Mouse (Mus musculus) megakaryocyte, embryonic 14.5 days (primary cell): Measurements from ENCODE around the gene Zfp260. TPM values are rescaled to one million over a fixed set of nuclear protein-coding genes. Genes with fewer than 3 reads are reported as not detected.
"Not testable (repeated sequence)": the region's sequence is repeated elsewhere in the genome, so short reads cannot be mapped to it uniquely, and the experiment has no call there.

Experiments
- H3K27me3 ChIP-seq: replicated peaks from 2 replicates; pipeline ENCODE3; 2012; ENCODE audit warnings: inconsistent platforms
- H3K36me3 ChIP-seq: replicated peaks from 2 replicates; pipeline ENCODE3; 2012; ENCODE audit warnings: low read length, inconsistent platforms, mixed read lengths
- H3K4me1 ChIP-seq: 2 replicates; pipeline ENCODE4 v1.6.1; 2012; ENCODE audit warnings: inconsistent platforms
- H3K4me3 ChIP-seq: replicated peaks from 2 replicates; pipeline ENCODE3; 2012; ENCODE audit warnings: moderate library complexity, mild to moderate bottlenecking, inconsistent platforms
- H3K9me3 ChIP-seq: 2 replicates; pipeline ENCODE4 v1.6.1; 2012; ENCODE audit warnings: inconsistent platforms
- FLI1 ChIP-seq: IDR thresholded peaks from 2 replicates; pipeline ENCODE4 v1.6.1; 2012; ENCODE audit warnings: low read length, inconsistent platforms, mixed read lengths
- GATA1 ChIP-seq: IDR thresholded peaks from 3 replicates; pipeline ENCODE4 v1.6.1; 2012; ENCODE audit warnings: mixed read lengths, low read length, inconsistent platforms, borderline replicate concordance
- polyA plus RNA-seq: library from polyadenylated mRNA; stranded (reverse); fragments of >175 nt; gene quantifications from 2 replicates; pipeline ENCODE4 v1.2.3, GENCODE M21; 2012; ENCODE audit warnings: low replicate concordance; ENCODE audit not compliant: insufficient read depth

The Zfp260 gene
- polyA plus RNA-seq, 1 experiment: 0.26 TPM

DNA sequence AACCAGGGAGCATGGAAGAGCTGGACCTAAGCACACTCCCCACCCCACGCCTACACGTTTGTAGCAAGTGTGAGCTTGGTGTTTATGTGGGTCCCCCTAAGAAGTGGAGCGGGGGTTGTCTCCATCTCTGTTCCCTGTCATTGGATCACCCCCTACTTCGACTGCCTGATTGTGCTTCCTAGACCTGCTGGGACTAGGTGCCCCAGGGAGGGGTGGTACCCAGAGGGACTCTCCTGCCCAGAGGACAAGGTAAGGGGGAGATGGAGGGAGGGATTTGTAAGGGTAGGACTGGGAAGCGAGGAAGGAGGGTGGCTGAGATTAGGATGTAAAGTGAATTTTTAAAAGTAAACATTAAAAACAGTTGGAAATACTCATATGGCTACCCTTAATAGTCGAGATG is 5.2 kb upstream of the Zfp260 start:
- Histone ChIP-seq H3K9me3 (peaks cover 3% of the 10 kb centered on the region; the same call in 1 of the 2 replicates), H3K27me3 (no peaks in the 10 kb centered on the region), H3K36me3 (peaks cover 23% of the 10 kb centered on the region), H3K4me3 (peak overlapping the region; percentile 96), H3K4me1 (peaks cover 49% of the 10 kb centered on the region)
- no peak for TF ChIP-seq FLI1
- TF ChIP-seq GATA1: no peak

DNA sequence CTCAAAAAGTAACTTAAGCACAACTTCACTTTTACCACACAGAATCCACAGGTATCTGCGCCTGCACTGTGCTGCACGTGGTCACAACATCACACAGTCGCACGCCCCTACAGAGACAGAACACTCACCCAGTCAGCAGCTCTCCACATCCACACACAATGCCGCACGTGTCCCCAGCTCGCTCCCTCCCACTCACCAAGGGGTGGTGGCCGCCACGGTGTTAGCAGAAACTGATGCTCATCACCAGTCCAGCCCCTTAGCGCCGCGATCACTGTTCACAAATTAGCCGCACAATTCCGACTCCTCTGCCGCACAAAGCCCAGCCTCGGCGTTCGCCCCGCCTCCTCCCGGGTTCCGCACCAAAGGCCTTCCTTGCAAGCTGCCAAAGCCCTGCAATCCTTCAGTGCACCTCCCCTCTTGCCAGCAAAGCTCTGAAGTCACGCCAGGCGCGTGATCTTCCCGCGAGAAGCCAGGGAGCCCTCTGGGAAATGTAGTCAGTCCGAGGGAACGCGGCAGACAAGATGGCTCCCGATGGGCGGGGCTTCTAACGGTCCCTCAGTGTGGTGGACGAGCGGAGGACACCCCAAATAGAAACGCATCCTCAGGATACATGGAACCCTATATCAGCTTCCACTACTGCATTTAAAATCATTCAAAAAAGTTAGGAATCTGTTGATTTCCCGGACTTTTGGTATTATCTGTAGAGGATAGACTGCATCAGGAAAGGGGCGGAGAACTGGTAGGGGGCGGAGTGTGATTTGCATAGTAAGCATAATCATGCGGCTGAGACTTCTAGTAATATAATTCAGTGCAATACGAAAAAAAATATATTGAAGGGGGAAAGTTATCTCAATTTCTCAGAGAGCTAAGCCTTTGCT is 4.2 kb upstream of the Zfp260 start, which contains the start of the genes Gm26920 and Zfp566:
TSS of gene Gm26920 (minus strand) at position 319 of the 878 bp plus-strand sequence.
TSS of gene Zfp566 (minus strand) at position 436 of the 878 bp plus-strand sequence.
- peaks cover 50% of the 10 kb centered on the region for H3K4me1 ChIP-seq

DNA sequence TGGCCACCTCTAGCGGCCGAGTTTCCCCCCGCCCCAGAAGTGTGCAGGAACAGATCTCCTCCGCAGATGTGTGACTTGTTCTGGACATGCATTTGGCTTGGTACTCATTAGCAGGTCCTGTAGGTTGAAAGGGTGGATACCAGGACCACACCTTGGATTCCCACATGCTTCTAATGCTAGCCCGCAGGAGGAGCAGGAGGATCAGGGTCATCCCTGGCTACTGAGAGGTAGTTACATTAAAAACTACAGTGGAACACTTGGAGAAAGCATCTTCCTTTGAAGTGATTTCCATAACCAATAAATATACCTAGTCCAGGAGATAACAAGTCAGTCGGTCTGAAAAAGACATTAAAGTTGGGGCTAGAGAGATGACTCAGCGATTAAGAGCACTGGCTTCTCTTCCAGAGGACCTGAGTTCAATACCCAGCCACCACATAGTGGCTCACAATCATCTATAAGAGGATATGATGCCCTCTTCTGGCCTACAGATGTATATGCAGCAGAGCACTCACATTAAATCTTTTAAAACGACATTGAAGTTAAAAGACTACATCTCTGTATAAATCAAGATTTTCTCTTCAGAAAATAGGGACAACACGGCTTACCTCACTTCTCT is 3.5 kb upstream of the Zfp260 start:
- peaks cover 56% of the 10 kb centered on the region for H3K4me1 ChIP-seq
- H3K9me3 ChIP-seq: no peaks in the 10 kb centered on the region
- no peaks in the 10 kb centered on the region for H3K27me3 ChIP-seq
- H3K4me3 ChIP-seq: peak overlapping the region; percentile 96
- TF ChIP-seq GATA1 (no peak), FLI1 (no peak)
- peaks cover 8% of the 10 kb centered on the region for H3K36me3 ChIP-seq

More for the DNA sequence above, 4.2 kb upstream of the Zfp260 start, which contains the start of the genes Gm26920 and Zfp566:
- Histone ChIP-seq H3K36me3 (peaks cover 14% of the 10 kb centered on the region), H3K4me3 (peak within 1 kb of the TSS; percentile 96), H3K9me3 (0 out of 2 replicates have a peak, but pooled peaks cover under 1% of the 10 kb centered on the region), H3K27me3 (no peaks in the 10 kb centered on the region)
- TF ChIP-seq GATA1: no peak
- TF ChIP-seq FLI1: no peak

DNA sequence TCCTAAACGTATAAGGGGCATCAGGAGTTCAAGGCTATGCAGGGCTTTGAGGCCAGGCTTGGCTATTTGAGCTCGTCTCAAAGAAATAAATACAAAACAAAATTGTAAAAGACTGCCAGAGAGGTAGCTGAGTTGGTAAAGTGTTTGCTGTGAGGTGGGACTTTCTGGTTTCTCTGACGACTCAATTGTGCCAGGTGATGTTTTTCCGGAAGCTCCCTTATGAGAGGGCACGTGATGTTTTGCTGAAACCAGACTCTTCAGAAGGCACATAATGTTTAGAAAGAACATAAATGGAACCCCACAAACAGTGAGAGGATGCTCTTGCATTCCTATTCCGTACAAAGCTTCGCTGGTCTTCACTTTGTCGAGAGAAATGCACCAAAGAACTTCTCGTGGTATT is 1.9 kb upstream of the Zfp260 start:
- Histone ChIP-seq H3K4me3 (no peak overlapping the region), H3K4me1 (peaks cover 55% of the 10 kb centered on the region), H3K9me3 (no peaks in the 10 kb centered on the region), H3K36me3 (no peaks in the 10 kb centered on the region), H3K27me3 (no peaks in the 10 kb centered on the region)
- TF ChIP-seq FLI1 (no peak), GATA1 (no peak)

DNA sequence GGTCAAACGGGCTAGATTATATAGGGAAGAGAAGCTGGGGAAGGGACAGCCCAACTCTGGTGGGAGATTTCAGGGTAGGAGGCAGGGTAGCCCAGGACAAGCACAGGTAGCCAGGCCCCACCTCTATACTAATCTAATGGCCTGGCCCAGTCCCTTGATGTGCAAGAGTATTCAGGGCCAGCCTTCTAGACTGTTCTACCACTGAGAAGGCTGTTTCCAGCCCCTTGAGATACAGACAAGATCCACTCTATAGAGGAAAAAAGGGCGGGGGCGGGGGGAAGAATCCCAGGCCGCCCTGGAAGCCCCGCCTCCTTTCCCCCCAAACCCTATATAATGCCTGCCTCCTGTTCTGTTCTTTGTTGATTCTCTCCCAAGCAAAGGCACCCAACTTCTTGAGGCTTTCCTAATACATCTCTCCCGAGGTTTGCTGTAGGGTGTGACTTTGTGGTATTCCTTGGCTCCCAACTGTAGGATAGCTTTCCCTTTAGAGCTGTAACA is 610 bp upstream of the Zfp260 start:
- TF ChIP-seq FLI1: no peak
- TF ChIP-seq GATA1: no peak
- peak overlapping the region; percentile 91 for H3K4me3 ChIP-seq
- H3K9me3 ChIP-seq: no peaks in the 10 kb centered on the region
- peaks cover 7% of the 10 kb centered on the region for H3K36me3 ChIP-seq
- H3K27me3 ChIP-seq: no peaks in the 10 kb centered on the region
- H3K4me1 ChIP-seq: peaks cover 56% of the 10 kb centered on the region

DNA sequence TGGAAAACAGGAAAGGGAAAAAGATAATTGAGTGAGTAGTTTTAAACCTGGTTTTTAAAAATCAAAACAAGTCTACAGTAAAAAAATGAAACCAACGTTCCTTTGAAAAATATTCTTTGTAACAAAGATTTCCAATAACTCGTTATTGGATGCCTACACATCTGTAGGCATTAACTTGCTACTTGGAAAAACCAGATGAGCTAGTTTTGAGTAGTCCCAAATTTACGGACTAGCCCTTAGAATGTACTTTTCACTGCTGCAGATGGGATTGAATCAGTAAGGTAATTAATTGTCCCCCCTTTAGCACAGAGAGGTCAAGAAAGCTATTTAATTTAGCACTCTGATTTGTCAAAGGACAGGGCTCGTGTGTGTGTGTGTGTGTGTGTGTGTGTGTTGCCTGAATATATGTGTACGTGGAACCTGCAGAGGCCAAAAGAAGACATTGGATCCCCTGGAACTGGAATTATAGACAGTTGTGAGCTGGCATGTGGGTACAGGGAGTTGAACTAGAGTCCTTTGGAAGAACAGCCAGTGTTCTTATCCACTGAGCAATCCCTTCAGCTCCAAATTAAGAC is 1.1 kb downstream of the Zfp260 start:
- TF ChIP-seq GATA1 (no peak), FLI1 (no peak)
- Histone ChIP-seq H3K9me3 (no peaks in the 10 kb centered on the region), H3K27me3 (no peaks in the 10 kb centered on the region), H3K4me3 (peak overlapping the region; percentile 91), H3K36me3 (peaks cover 22% of the 10 kb centered on the region), H3K4me1 (peaks cover 47% of the 10 kb centered on the region)

DNA sequence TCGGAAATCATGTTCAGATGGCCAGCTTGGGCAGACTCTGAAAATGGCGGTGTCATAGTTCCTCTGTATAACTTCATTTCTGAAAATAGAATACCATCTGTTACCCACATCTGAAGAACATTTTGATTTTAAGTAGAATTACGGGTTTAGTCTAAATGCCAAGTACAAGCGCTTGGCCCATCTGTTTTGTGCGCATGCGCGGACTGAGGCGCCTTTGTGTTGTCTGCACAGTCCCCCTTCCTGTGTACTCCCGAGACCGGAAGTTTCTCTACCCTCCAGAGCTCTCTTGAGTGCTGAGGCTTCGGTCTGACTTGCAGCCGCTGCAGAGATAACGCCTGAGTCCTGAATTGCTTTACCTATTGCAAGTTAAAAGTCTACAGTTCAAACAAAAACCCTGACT is 4.7 kb downstream of the Zfp260 start:
- H3K4me1 ChIP-seq: peaks cover 31% of the 10 kb centered on the region
- peaks cover 52% of the 10 kb centered on the region for H3K36me3 ChIP-seq
- H3K4me3 ChIP-seq: no peak overlapping the region
- peaks cover 17% of the 10 kb centered on the region for H3K9me3 ChIP-seq
- TF ChIP-seq GATA1 (no peak), FLI1 (no peak)
- H3K27me3 ChIP-seq: no peaks in the 10 kb centered on the region

DNA sequence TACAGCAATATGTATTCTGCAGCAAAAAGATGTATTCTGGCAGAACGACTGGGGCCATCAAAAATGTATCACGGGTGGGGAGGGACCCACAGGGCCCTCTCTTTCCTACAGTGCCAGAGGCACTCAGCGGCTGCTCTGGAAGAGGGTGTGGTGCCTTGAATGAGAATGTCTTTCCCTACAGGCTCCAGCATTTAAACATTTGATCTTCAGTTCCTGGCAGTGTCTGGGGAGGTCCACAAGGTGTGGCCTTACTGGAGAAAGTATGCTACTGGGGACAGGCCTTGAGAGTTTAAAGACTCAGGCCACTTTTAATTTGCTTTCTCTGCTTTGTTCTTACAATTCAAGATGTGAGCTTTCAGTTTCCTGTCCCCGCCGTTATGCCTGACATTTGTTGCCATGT is 21.5 kb downstream of the Zfp260 start:
- no peaks in the 10 kb centered on the region for H3K27me3 ChIP-seq
- H3K9me3 ChIP-seq: peaks cover 47% of the 10 kb centered on the region
- H3K4me3 ChIP-seq: no peak overlapping the region
- TF ChIP-seq FLI1: no peak
- no peak for TF ChIP-seq GATA1
- peaks cover 1% of the 10 kb centered on the region for H3K4me1 ChIP-seq
- no peaks in the 10 kb centered on the region for H3K36me3 ChIP-seq

DNA sequence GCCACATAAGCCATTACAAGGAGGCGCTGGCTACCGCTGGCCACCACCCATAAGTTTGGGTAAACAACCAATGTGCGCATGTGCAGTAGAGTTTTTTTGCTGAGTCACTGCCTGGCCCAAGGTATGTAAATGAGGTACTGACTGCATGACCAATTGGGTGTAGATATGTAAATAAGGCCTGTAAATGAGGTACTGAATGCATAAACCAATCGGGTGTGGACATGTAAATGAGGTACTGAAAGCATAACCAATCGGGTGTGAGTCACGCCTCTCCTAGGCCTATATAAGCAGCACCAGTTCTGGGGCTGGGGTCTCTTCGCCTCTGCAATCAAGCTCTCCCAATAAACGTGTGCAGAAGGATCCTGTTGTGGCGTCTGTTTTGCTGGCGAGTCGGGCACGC is 23.4 kb downstream of the Zfp260 start:
- Histone ChIP-seq H3K9me3 (peaks cover 45% of the 10 kb centered on the region), H3K4me1 (peaks cover 15% of the 10 kb centered on the region)
- H3K4me3 ChIP-seq, H3K36me3 ChIP-seq, H3K27me3 ChIP-seq: not testable (repeated sequence)
